Mouse (Mus musculus) embryonic facial prominence, embryonic 12.5 days (tissue): Measurements from ENCODE around the gene Nucb1. TPM values are rescaled to one million over a fixed set of nuclear protein-coding genes. Genes with fewer than 3 reads are reported as not detected.
"Not testable (repeated sequence)": the region's sequence is repeated elsewhere in the genome, so short reads cannot be mapped to it uniquely, and the experiment has no call there.

ENCODE experiments used
- ATAC-seq: fragments of 200-750 bp; cut with Nextera tagmentation; 2 replicates; pipeline ENCODE4 v1.8.0; 2017; ENCODE audit not compliant: insufficient number of reproducible peaks, insufficient read depth, low FRiP score, low TSS enrichment
- H3K27ac ChIP-seq: fragments of 300-500 bp; sonication (generic); 2 replicates; pipeline ENCODE4 v1.5.1; 2016; ENCODE audit warnings: mild to moderate bottlenecking
- H3K27me3 ChIP-seq: fragments of 300-500 bp; sonication (generic); 2 replicates; pipeline ENCODE4 v1.6.1; 2016; ENCODE audit warnings: mild to moderate bottlenecking, moderate library complexity
- H3K36me3 ChIP-seq: fragments of 300-500 bp; sonication (generic); 2 replicates; pipeline ENCODE4 v1.6.1; 2016; ENCODE audit warnings: mild to moderate bottlenecking
- H3K4me1 ChIP-seq: fragments of 300-500 bp; sonication (generic); 2 replicates; pipeline ENCODE4 v1.6.1; 2016
- H3K4me2 ChIP-seq: fragments of 300-500 bp; sonication (generic); replicated peaks from 2 replicates; pipeline ENCODE4 v1.6.1; 2016; ENCODE audit warnings: mild to moderate bottlenecking, moderate library complexity
- H3K4me3 ChIP-seq: fragments of 300-500 bp; sonication (generic); 2 replicates; pipeline ENCODE4 v1.5.1; 2016; ENCODE audit warnings: mild to moderate bottlenecking
- H3K9ac ChIP-seq: fragments of 300-500 bp; sonication (generic); 2 replicates; pipeline ENCODE4 v1.6.1; 2016; ENCODE audit warnings: mild to moderate bottlenecking, moderate library complexity
- H3K9me3 ChIP-seq: fragments of 300-500 bp; sonication (generic); 2 replicates; pipeline ENCODE4 v1.6.1; 2016; ENCODE audit warnings: mild to moderate bottlenecking, moderate library complexity
- WGBS: fragments of 180-500 bp; shearing (Covaris S2); methylation state at CpG from one replicate; pipeline ENCODE4 v1.1.7; 2016; 5-methylcytosine and 5-hydroxymethylcytosine counted together
- polyA plus RNA-seq: library from polyadenylated mRNA; unstranded; fragments of >200 nt; fragmentation: Nextera tagmentation; extraction: Ambion mirVana; gene quantifications from 2 replicates; pipeline ENCODE4 v1.2.1, GENCODE M21; 2016

Gene Nucb1
- polyA plus RNA-seq, 1 experiment from 2014 or later = 172 TPM

DNA sequence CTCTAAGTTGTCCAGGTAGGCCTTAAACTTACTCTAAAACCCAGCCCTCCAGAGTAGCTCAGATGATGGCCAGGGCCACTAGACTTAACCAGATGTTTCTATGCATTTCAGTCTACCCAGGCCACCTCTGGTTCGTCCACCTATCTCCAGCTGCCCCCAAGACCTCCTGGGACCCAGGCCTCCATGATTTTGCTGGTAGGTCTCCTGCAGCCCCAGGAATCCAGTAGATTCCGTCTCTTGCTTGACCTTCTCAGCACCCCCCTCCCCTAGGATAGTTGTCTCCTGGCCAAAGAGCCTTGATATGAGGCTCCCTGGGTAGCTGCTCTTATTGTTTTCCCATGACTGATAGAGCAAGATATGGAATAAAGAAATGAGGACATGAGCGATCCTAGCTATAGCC, 28.9 kb upstream of the Nucb1 start:
- H3K9ac ChIP-seq = no peak overlapping the region
- peaks cover 6% of the 10 kb centered on the region; the same call in 1 of the 2 replicates for H3K4me1 ChIP-seq
- no peaks in the 10 kb centered on the region for H3K36me3 ChIP-seq
- no peaks in the 10 kb centered on the region for H3K9me3 ChIP-seq
- no peak overlapping the region for H3K4me3 ChIP-seq
- peaks cover 3% of the 10 kb centered on the region; the same call in 1 of the 2 replicates for H3K27me3 ChIP-seq
- no peak for ATAC-seq
- 91% methylated on average over 3 of the region's 3 CpGs for WGBS
- H3K27ac ChIP-seq = no peak overlapping the region
- no peak overlapping the region for H3K4me2 ChIP-seq

DNA sequence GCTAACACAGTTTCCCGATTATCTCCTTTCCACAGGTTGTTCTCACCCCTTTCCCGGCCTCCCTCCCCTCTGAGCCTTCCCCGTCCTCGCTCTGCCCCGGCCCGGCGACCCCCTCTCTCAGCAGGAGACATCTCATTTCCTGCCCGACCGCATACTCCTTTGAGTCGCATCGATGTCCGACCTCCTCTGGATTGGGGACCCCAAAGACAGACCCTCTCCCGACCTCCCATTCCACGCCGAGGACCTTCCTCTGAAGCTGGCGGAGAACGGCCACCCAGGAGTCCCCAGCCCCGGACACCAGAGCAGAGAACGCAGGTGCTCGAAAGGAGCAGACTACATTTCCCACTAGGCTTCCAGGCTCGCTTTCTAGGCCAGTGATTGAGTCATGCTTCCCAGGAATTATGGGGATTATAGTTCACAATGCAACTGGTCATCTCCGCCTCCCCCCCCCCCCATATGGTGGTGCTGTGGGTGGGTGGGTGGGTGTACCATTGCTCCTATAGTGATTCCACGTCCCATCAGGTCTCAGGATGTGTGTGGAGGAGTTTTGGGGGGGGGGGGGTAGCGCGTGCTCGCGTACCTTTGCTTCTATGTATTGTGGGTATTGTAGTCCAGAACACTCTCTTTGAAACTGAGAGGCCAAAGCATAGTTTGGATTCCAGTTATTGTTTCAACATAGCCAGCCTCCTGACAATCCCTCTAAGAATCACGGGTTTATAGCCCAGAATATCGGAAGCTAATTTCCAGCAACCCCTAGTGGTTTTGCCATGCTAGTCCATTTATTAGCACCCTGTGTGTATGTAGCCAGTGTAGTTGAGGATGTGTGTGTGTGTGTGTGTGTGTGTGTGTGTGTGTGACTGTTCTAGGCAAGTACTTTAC, 28.2 kb upstream of the Nucb1 start:
- peaks cover 6% of the 10 kb centered on the region; the same call in 1 of the 2 replicates for H3K4me1 ChIP-seq
- no peaks in the 10 kb centered on the region for H3K9me3 ChIP-seq
- H3K36me3 ChIP-seq = no peaks in the 10 kb centered on the region
- peak overlapping the region; percentile 46 for H3K4me3 ChIP-seq
- peak; percentile 61; the same call in 1 of the 2 replicates for ATAC-seq
- 2% methylated on average over 29 of the region's 29 CpGs for WGBS
- peaks cover 3% of the 10 kb centered on the region; the same call in 1 of the 2 replicates for H3K27me3 ChIP-seq
- H3K4me2 ChIP-seq = peak overlapping the region; percentile 81
- H3K9ac ChIP-seq = peak overlapping the region; percentile 49
- H3K27ac ChIP-seq = no peak overlapping the region

GRCm38 (mm10) chr7:45537602-45538001, 27.4 kb upstream of the Nucb1 start:
- Histone ChIP-seq H3K4me2 (peak overlapping the region; percentile 81), H3K9me3 (no peaks in the 10 kb centered on the region), H3K27me3 (peaks cover 3% of the 10 kb centered on the region; the same call in 1 of the 2 replicates), H3K36me3 (no peaks in the 10 kb centered on the region), H3K9ac (no peak overlapping the region), H3K4me3 (peak overlapping the region; percentile 46), H3K4me1 (peaks cover 6% of the 10 kb centered on the region; the same call in 1 of the 2 replicates), H3K27ac (no peak overlapping the region)
- WGBS = 78% methylated on average over 10 of the region's 10 CpGs
- no peak for ATAC-seq

DNA sequence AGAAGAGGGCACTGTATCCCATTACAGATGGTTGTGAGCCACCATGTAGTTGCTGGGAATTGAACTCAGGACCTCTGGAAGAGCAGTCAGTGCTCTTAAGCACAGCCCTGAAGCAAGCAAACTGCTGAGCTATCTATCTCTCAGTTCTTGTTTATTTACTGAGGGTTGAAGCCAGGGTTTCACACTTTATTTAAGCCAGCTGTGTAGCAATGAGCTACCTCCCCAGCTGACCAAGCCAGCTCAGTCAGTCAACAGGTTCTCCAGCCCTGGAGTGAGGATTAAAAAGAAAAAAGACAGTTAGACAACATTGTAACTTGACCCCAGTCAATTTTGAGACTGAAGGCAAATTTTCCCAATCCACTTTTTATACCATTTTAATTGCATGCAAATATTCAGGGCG, 25.5 kb upstream of the Nucb1 start:
- H3K4me3 ChIP-seq = no peak overlapping the region
- 68% methylated on average over 1 of the region's 1 CpGs for WGBS
- H3K36me3 ChIP-seq = no peaks in the 10 kb centered on the region
- no peaks in the 10 kb centered on the region for H3K9me3 ChIP-seq
- no peak for ATAC-seq
- H3K4me1 ChIP-seq = peaks cover 6% of the 10 kb centered on the region; the same call in 1 of the 2 replicates
- H3K4me2 ChIP-seq = no peak overlapping the region
- peaks cover 3% of the 10 kb centered on the region; the same call in 1 of the 2 replicates for H3K27me3 ChIP-seq
- H3K27ac ChIP-seq = no peak overlapping the region
- no peak overlapping the region for H3K9ac ChIP-seq

- WGBS = 70% methylated on average over 2 of the region's 2 CpGs
- no peaks in the 10 kb centered on the region for H3K27me3 ChIP-seq
- no peak overlapping the region for H3K27ac ChIP-seq
- no peak overlapping the region for H3K9ac ChIP-seq
- peaks cover 13% of the 10 kb centered on the region; the same call in 1 of the 2 replicates for H3K4me1 ChIP-seq
- no peak overlapping the region for H3K4me3 ChIP-seq
- H3K9me3 ChIP-seq = no peaks in the 10 kb centered on the region
- no peaks in the 10 kb centered on the region for H3K36me3 ChIP-seq
- ATAC-seq = no peak
- no peak overlapping the region for H3K4me2 ChIP-seq
These were observed 20.4 kb upstream of the Nucb1 start for GRCm38 (mm10) chr7:45530643-45531042.

DNA sequence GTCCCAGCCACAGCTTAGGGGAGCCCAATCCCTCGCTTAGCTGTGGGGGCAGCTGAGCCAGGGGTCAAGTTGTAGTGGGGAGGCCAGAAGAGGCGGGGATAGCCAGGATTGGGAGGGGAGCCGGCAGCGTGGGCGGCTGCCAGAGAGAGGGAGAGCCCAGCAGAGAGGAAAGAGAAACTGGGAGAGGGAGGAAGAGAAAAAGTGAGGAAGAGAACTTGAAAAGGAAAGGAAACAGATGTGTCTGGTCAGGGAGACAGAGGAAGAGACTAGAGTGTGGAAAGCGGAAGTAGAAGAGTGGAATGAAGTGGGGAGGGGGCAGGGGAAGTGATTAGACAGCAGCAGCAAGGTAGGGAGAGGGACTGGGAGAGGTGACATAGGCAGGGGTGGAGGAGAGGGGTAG, 19.3 kb upstream of the Nucb1 start:
- Histone ChIP-seq H3K27me3 (no peaks in the 10 kb centered on the region), H3K4me2 (peak overlapping the region; percentile 18; the same call in 1 of the 2 replicates), H3K4me3 (no peak overlapping the region), H3K9ac (no peak overlapping the region), H3K27ac (no peak overlapping the region), H3K4me1 (peaks cover 23% of the 10 kb centered on the region), H3K9me3 (no peaks in the 10 kb centered on the region), H3K36me3 (0 out of 2 replicates have a peak, but pooled peaks cover 6% of the 10 kb centered on the region)
- WGBS = 22% methylated on average over 6 of the region's 6 CpGs
- no peak for ATAC-seq

DNA sequence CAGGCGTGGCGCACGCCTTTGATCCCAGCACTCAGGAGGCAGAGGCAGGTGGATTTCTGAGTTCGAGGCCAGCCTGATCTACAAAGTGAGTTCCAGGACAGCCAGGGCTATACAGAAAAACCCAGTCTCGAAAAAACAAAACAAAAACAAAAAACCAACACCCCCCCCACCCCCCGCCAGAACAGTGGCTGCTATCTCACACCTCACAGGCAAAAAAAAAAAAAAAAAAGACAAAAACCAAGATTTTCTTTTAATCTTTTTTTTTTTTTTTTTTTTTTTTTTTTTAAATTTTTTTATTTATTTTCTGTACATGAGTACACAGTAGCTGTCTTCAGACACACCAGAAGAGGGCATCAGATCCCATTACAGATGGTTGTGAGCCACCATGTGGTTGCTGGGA, 17.0 kb upstream of the Nucb1 start:
- H3K27me3 ChIP-seq, H3K9me3 ChIP-seq, H3K4me2 ChIP-seq, H3K36me3 ChIP-seq, H3K9ac ChIP-seq, H3K27ac ChIP-seq, ATAC-seq, H3K4me3 ChIP-seq: not testable (repeated sequence)
- 92% methylated on average over 6 of the region's 6 CpGs for WGBS
- H3K4me1 ChIP-seq = peaks cover 34% of the 10 kb centered on the region

DNA sequence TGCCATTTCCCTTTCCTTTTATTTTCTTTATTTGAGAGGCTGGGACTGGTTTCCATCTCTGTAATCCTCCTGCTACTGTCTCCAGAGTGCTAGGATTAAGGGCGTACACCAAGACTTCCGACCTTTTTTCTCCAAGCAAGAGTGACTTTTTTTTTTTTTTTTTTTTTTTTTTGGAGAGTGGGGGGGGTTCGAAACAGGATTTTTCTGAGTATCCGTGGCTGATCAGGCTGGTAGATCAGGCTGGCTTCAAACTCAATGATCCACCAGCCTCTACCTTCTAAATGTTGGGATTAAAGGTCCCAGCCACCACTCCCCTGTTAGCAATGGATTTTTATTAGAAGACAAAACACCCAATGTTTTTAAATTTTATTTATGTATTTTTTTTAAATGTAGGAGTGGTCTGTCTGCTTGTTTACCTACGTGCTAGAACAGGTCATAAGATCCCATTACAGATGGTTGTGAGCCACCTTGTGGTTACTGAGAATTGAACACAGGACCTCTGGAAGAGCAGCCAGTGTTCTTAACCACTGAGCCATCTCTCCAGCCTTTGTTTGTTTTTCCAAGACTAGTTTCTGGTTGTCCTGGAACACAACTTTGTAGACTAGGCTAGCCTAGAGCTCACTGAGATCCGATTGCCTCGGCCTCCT, 16.4 kb upstream of the Nucb1 start:
- peaks cover 34% of the 10 kb centered on the region for H3K4me1 ChIP-seq
- H3K36me3 ChIP-seq = 0 out of 2 replicates have a peak, but pooled peaks cover 8% of the 10 kb centered on the region
- peak overlapping the region; percentile 75 for H3K4me2 ChIP-seq
- peak overlapping the region; percentile 85 for H3K4me3 ChIP-seq
- ATAC-seq = no peak
- no peaks in the 10 kb centered on the region for H3K27me3 ChIP-seq
- H3K9me3 ChIP-seq = no peaks in the 10 kb centered on the region
- H3K9ac ChIP-seq = peak overlapping the region; percentile 85; the same call in 1 of the 2 replicates
- 25% methylated on average over 7 of the region's 7 CpGs for WGBS
- H3K27ac ChIP-seq = peak overlapping the region; percentile 86

GRCm38 (mm10) chr7:45525809-45526473, 15.7 kb upstream of the Nucb1 start, which contains the start of the genes Ppp1r15a and Plekha4:
TSS of gene Ppp1r15a (minus strand) at chr7:45526268.
TSS of gene Plekha4 (plus strand) at chr7:45526330.
- Histone ChIP-seq H3K4me3 (peak within 1 kb of the TSS; percentile 85), H3K27me3 (no peaks in the 10 kb centered on the region), H3K36me3 (0 out of 2 replicates have a peak, but pooled peaks cover 8% of the 10 kb centered on the region), H3K4me2 (peak within 1 kb of the TSS; percentile 75), H3K9me3 (no peaks in the 10 kb centered on the region), H3K9ac (peak within 1 kb of the TSS; percentile 85), H3K4me1 (peaks cover 37% of the 10 kb centered on the region), H3K27ac (peak within 1 kb of the TSS; percentile 86)
- ATAC-seq = peak; percentile 70
- under 1% methylated on average over 54 of the region's 54 CpGs for WGBS

GRCm38 (mm10) chr7:45524841-45525621, 14.8 kb upstream of the Nucb1 start:
- no peaks in the 10 kb centered on the region for H3K27me3 ChIP-seq
- H3K27ac ChIP-seq = peak overlapping the region; percentile 86
- H3K36me3 ChIP-seq = 0 out of 2 replicates have a peak, but pooled peaks cover 8% of the 10 kb centered on the region
- ATAC-seq = no peak
- H3K4me3 ChIP-seq = peak overlapping the region; percentile 85
- no peaks in the 10 kb centered on the region for H3K9me3 ChIP-seq
- peak overlapping the region; percentile 85 for H3K9ac ChIP-seq
- H3K4me1 ChIP-seq = peaks cover 31% of the 10 kb centered on the region
- WGBS = 26% methylated on average over 12 of the region's 12 CpGs
- H3K4me2 ChIP-seq = peak overlapping the region; percentile 75
